In genomic region chr17:45563655-45564530, GRCm38 (mm10) we compare ENCODE assay signal across 8 mouse cellular contexts. TPM values are rescaled to one million over a fixed set of nuclear protein-coding genes. Genes with fewer than 3 reads are reported as not detected.
DNase-seq lines count a peak whose midpoint lies in the region; ATAC-seq and TF ChIP-seq lines count a peak whose summit lies in the region.

TSS of gene Slc35b2 (plus strand) at chr17:45563874.

- peaks cover 37% of the 10 kb centered on the region for H3K36me3 ChIP-seq in forebrain, postnatal 0 days (ENCODE audit: insufficient read depth)
- peaks cover 33% of the 10 kb centered on the region for H3K36me3 ChIP-seq in lung, embryonic 15.5 days

- TF ChIP-seq POLR2A in cerebellum, adult 2 months (IDR thresholded peaks at IDR 0.05; ENCODE audit: borderline replicate concordance, insufficient read depth, low read length) = peak; percentile 84
- TF ChIP-seq POLR2A in olfactory bulb, adult 2 months (IDR thresholded peaks at IDR 0.05; ENCODE audit: insufficient read depth, low read depth, low read length) = peak; percentile 69; the same call in 1 of the 2 replicates

- H3K9ac ChIP-seq in forebrain, postnatal 0 days = peak within 1 kb of the TSS; percentile 89
- H3K9ac ChIP-seq in lung, embryonic 15.5 days = peak within 1 kb of the TSS; percentile 97

- peak; percentile 84 for TF ChIP-seq CTCF in cerebellum, adult 2 months (IDR thresholded peaks at IDR 0.05; ENCODE audit: borderline replicate concordance, insufficient read depth, low read depth, low read length)
- peak; percentile 93 for TF ChIP-seq CTCF in forebrain, postnatal 0 days (IDR thresholded peaks at IDR 0.05; ENCODE audit: low read depth)
- TF ChIP-seq CTCF in olfactory bulb, adult 2 months (IDR thresholded peaks at IDR 0.05; ENCODE audit: insufficient read depth, low read depth, low read length) = peak; percentile 84

- ATAC-seq in forebrain, postnatal 0 days = peak; percentile 94
- peak; percentile 89 for ATAC-seq in lung, embryonic 15.5 days (ENCODE audit: borderline replicate concordance, extremely low read depth, low FRiP score, low TSS enrichment)

- peaks cover 22% of the 10 kb centered on the region for H3K4me1 ChIP-seq in cerebellum, adult 2 months (ENCODE audit: control insufficient read depth, insufficient read depth, low read length)
- H3K4me1 ChIP-seq in forebrain, postnatal 0 days (ENCODE audit: insufficient read depth) = no peaks in the 10 kb centered on the region; the same call in 1 of the 2 replicates
- peaks cover 23% of the 10 kb centered on the region for H3K4me1 ChIP-seq in lung, embryonic 15.5 days
- H3K4me1 ChIP-seq in olfactory bulb, adult 2 months (ENCODE audit: control insufficient read depth, insufficient read depth, low read length) = peaks cover 11% of the 10 kb centered on the region

- no peaks in the 10 kb centered on the region for H3K27me3 ChIP-seq in cerebellum, adult 2 months (ENCODE audit: control insufficient read depth, insufficient read depth, low read length)
- no peaks in the 10 kb centered on the region for H3K27me3 ChIP-seq in forebrain, postnatal 0 days (ENCODE audit: insufficient read depth, low read length)
- no peaks in the 10 kb centered on the region for H3K27me3 ChIP-seq in lung, embryonic 15.5 days

- H3K4me3 ChIP-seq in cerebellum, adult 2 months (replicated peaks; ENCODE audit: insufficient read depth, low read depth, low read length) = peak within 1 kb of the TSS; percentile 74
- H3K4me3 ChIP-seq in forebrain, postnatal 0 days (ENCODE audit: low read depth, low read length) = peak within 1 kb of the TSS; percentile 84
- H3K4me3 ChIP-seq in lung, embryonic 15.5 days = peak within 1 kb of the TSS; percentile 96
- peak within 1 kb of the TSS; percentile 90 for H3K4me3 ChIP-seq in olfactory bulb, adult 2 months (ENCODE audit: insufficient read depth, low read depth, low read length)

- peak within 1 kb of the TSS; percentile 98 for H3K4me2 ChIP-seq in forebrain, postnatal 0 days (ENCODE audit: low read depth)
- peak within 1 kb of the TSS; percentile 83 for H3K4me2 ChIP-seq in lung, embryonic 15.5 days

- H3K9me3 ChIP-seq in forebrain, postnatal 0 days (ENCODE audit: low read length) = no peaks in the 10 kb centered on the region
- H3K9me3 ChIP-seq in lung, embryonic 15.5 days = no peaks in the 10 kb centered on the region

- peak; percentile 93 for DNase-seq in ES-CJ7 (ENCODE audit: low read depth, low spot score)
- peak; percentile 93 to 94 for DNase-seq in cerebellum, adult 2 months
- DNase-seq in forebrain, postnatal 0 days = peak; percentile 94
- DNase-seq in heart, postnatal 36 days = peak; percentile 94 to 96
- DNase-seq in layer of hippocampus, adult 8-10 months (ENCODE audit: low spot score in 2 of 2) = peak; percentile 82 to 86
- DNase-seq in thymus, adult 18-20 months = peak; percentile 81 to 82

- intact Hi-C loops in heart, postnatal 36 days (cut with DNase I) = loop anchor here (10.0 kb wide), 1 partner anchor 601 kb away; the partner anchor contains the start of gene Gtpbp2

- WGBS in cerebellum, adult 2 months = under 1% methylated on average over 59 of the region's 61 CpGs
- WGBS in forebrain, postnatal 0 days = 1% methylated on average over 45 of the region's 61 CpGs
- WGBS in lung, embryonic 15.5 days = 2% methylated on average over 61 of the region's 61 CpGs
- WGBS in olfactory bulb, adult 2 months = under 1% methylated on average over 57 of the region's 61 CpGs

- peak within 1 kb of the TSS; percentile 56 for H3K27ac ChIP-seq in cerebellum, adult 2 months (ENCODE audit: insufficient read depth, low read length)
- peak within 1 kb of the TSS; percentile 80 for H3K27ac ChIP-seq in forebrain, postnatal 0 days (ENCODE audit: low read depth, low read length)
- H3K27ac ChIP-seq in lung, embryonic 15.5 days = peak within 1 kb of the TSS; percentile 82
- H3K27ac ChIP-seq in olfactory bulb, adult 2 months (ENCODE audit: insufficient read depth, low read depth, low read length) = 0 out of 2 replicates have a peak within 1 kb of the TSS, but pooled peaks have one; percentile 6

RNA-seq across cellular contexts. Expression of gene Slc35b2, which starts in this region (rescaled TPM):
- 71.3 and 74.0 TPM in 2 replicates for polyA plus RNA-seq in cerebellum, adult 2 months (2012; rRNA removed)
- 80.9 and 87.0 TPM in 2 replicates for total RNA-seq in forebrain, postnatal 0 days (2014; rRNA removed)
- 83.8 and 89.6 TPM in 2 replicates for polyA plus RNA-seq in forebrain, postnatal 0 days (2015; fragmentation: Nextera tagmentation; extraction: Ambion mirVana)
- total RNA-seq in heart, postnatal 36 days (2021) = 10 to 100 TPM; 27.6 to 32.7 TPM
- total RNA-seq in layer of hippocampus, adult 8-10 months (2022) = 10 to 100 TPM; 26.6 to 35.6 (median 30.3) TPM
- 137 and 141 TPM in 2 replicates for polyA plus RNA-seq in lung, embryonic 15.5 days (2015; fragmentation: Nextera tagmentation; extraction: Ambion mirVana)
- polyA plus RNA-seq in olfactory bulb, adult 2 months (2012; ENCODE audit: insufficient read depth, insufficient read length, low replicate concordance, missing spikeins) = not detected in 2 replicates

Comparison
In these comparisons a context has a peak if more than half of its experiments do, and no peak if none do; other contexts are left out.
1. Peak in every context shown above with its lines: DNase-seq, ATAC-seq, H3K4me3 ChIP-seq and H3K27ac ChIP-seq.
2. RNA of gene Slc35b2 (polyA plus RNA-seq): 137 to 141 TPM in lung, embryonic 15.5 days, 83.8 to 89.6 TPM in forebrain, postnatal 0 days and 71.3 to 74.0 TPM in cerebellum, adult 2 months; not detected in olfactory bulb, adult 2 months; every median in the first group is over 10 times any median in the second.
3. H3K27ac ChIP-seq: peak in every context shown above with its lines; median percentile 82 in lung, embryonic 15.5 days; 80 in forebrain, postnatal 0 days; 56 in cerebellum, adult 2 months; 6 in olfactory bulb, adult 2 months.